In genomic region chr16:94269635-94270034, GRCm38 (mm10) we compare ENCODE assay signal across 8 mouse cellular contexts. TPM values are rescaled to one million over a fixed set of nuclear protein-coding genes. Genes with fewer than 3 reads are reported as not detected.
DNase-seq lines count a peak whose midpoint lies in the region; ATAC-seq lines count a peak whose summit lies in the region.

No protein-coding gene starts in this region.

- 0 out of 2 replicates have a peak overlapping the region, but pooled peaks have one; percentile 29 for H3K9ac ChIP-seq in embryonic facial prominence, embryonic 12.5 days
- no peak overlapping the region for H3K9ac ChIP-seq in midbrain, embryonic 12.5 days (replicated peaks)

- no peaks in the 10 kb centered on the region for H3K9me3 ChIP-seq in embryonic facial prominence, embryonic 12.5 days
- no peaks in the 10 kb centered on the region for H3K9me3 ChIP-seq in midbrain, embryonic 12.5 days

- H3K4me3 ChIP-seq in embryonic facial prominence, embryonic 12.5 days: no peak overlapping the region
- no peak overlapping the region for H3K4me3 ChIP-seq in midbrain, embryonic 12.5 days

- DNase-seq in 3T3-L1 (ENCODE audit: low read depth, low spot score): peak; percentile 97
- peak; percentile 90 for DNase-seq in adrenal gland, postnatal 36 days
- DNase-seq in heart, adult 18-20 months: peak; percentile 90 to 95
- peak; percentile 68 for DNase-seq in kidney, adult 11 months
- DNase-seq in left cerebral cortex, postnatal 36 days (ENCODE audit: low spot score in 2 of 2): peak; percentile 80 to 86
- peak; percentile 76 for DNase-seq in skeletal muscle tissue, adult 2 months (ENCODE audit: low read depth, low spot score)

- no peaks in the 10 kb centered on the region for H3K27me3 ChIP-seq in embryonic facial prominence, embryonic 12.5 days
- no peaks in the 10 kb centered on the region for H3K27me3 ChIP-seq in midbrain, embryonic 12.5 days

- no peaks in the 10 kb centered on the region for H3K36me3 ChIP-seq in embryonic facial prominence, embryonic 12.5 days
- H3K36me3 ChIP-seq in midbrain, embryonic 12.5 days: peaks cover 17% of the 10 kb centered on the region

- H3K4me1 ChIP-seq in embryonic facial prominence, embryonic 12.5 days: peaks cover 11% of the 10 kb centered on the region; the same call in 1 of the 2 replicates
- H3K4me1 ChIP-seq in midbrain, embryonic 12.5 days: no peaks in the 10 kb centered on the region; the same call in 1 of the 2 replicates

- ATAC-seq in embryonic facial prominence, embryonic 12.5 days (ENCODE audit: insufficient number of reproducible peaks, insufficient read depth, low FRiP score, low TSS enrichment): peak; percentile 47; the same call in 1 of the 2 replicates
- ATAC-seq in midbrain, embryonic 12.5 days (ENCODE audit: low FRiP score, low read depth): peak; percentile 75

- intact Hi-C loops in left cerebral cortex, postnatal 36 days (cut with DNase I): loop anchor here (1.0 kb wide), 1 partner anchor 44 kb away; the partner anchor contains the start of gene Hlcs

- peak overlapping the region; percentile 40 for H3K4me2 ChIP-seq in embryonic facial prominence, embryonic 12.5 days (replicated peaks)
- H3K4me2 ChIP-seq in midbrain, embryonic 12.5 days (replicated peaks): peak overlapping the region; percentile 28

- no peak overlapping the region for H3K27ac ChIP-seq in embryonic facial prominence, embryonic 12.5 days
- no peak overlapping the region for H3K27ac ChIP-seq in midbrain, embryonic 12.5 days (replicated peaks)

- 4% methylated on average over 9 of the region's 9 CpGs for WGBS in embryonic facial prominence, embryonic 12.5 days
- 7% methylated on average over 9 of the region's 9 CpGs for WGBS in midbrain, embryonic 12.5 days

RNA-seq across cellular contexts. Expression of gene Hlcs, which starts 43.7 kb away (rescaled TPM):
- 10 to 100 TPM; 13.6 to 18.3 TPM for total RNA-seq in adrenal gland, postnatal 36 days (2021)
- 12.0 and 12.1 TPM in 2 replicates for polyA plus RNA-seq in embryonic facial prominence, embryonic 12.5 days (2016; fragmentation: Nextera tagmentation; extraction: Ambion mirVana)
- 1 to 10 TPM; 7.3 to 9.1 TPM for total RNA-seq in heart, adult 18-20 months (2021)
- 10 to 100 TPM; 15.6 to 20.0 TPM for total RNA-seq in left cerebral cortex, postnatal 36 days (2021)
- 12.6 and 13.3 TPM in 2 replicates for polyA plus RNA-seq in midbrain, embryonic 12.5 days (2016; fragmentation: Nextera tagmentation; extraction: Ambion mirVana)

RNA-seq across cellular contexts. Expression of gene Ripply3, which starts 58.6 kb away (rescaled TPM):
- total RNA-seq in adrenal gland, postnatal 36 days (2021): 1 to 10 TPM; 4.1 to 6.0 TPM
- 3.8 and 4.5 TPM in 2 replicates for polyA plus RNA-seq in embryonic facial prominence, embryonic 12.5 days (2016; fragmentation: Nextera tagmentation; extraction: Ambion mirVana)
- 1 to 10 TPM; 3.7 to 4.0 TPM for total RNA-seq in heart, adult 18-20 months (2021)
- total RNA-seq in left cerebral cortex, postnatal 36 days (2021): under 1 TPM in 1 of 2 experiments, not detected in 1; 0.25 TPM
- polyA plus RNA-seq in midbrain, embryonic 12.5 days (2016; fragmentation: Nextera tagmentation; extraction: Ambion mirVana): 3.4 and 3.9 TPM in 2 replicates
